Mouse (Mus musculus): ENCODE results near the gene Fcer1g. TPM values are rescaled to one million over a fixed set of nuclear protein-coding genes. Genes with fewer than 3 reads are reported as not detected.
A peak's percentile ranks its signal among the peaks of the same experiment; 100 is the strongest.

Fcer1g gene
- polyA plus RNA-seq, 1 experiment from 2014 or later, result 20.2 TPM

DNA sequence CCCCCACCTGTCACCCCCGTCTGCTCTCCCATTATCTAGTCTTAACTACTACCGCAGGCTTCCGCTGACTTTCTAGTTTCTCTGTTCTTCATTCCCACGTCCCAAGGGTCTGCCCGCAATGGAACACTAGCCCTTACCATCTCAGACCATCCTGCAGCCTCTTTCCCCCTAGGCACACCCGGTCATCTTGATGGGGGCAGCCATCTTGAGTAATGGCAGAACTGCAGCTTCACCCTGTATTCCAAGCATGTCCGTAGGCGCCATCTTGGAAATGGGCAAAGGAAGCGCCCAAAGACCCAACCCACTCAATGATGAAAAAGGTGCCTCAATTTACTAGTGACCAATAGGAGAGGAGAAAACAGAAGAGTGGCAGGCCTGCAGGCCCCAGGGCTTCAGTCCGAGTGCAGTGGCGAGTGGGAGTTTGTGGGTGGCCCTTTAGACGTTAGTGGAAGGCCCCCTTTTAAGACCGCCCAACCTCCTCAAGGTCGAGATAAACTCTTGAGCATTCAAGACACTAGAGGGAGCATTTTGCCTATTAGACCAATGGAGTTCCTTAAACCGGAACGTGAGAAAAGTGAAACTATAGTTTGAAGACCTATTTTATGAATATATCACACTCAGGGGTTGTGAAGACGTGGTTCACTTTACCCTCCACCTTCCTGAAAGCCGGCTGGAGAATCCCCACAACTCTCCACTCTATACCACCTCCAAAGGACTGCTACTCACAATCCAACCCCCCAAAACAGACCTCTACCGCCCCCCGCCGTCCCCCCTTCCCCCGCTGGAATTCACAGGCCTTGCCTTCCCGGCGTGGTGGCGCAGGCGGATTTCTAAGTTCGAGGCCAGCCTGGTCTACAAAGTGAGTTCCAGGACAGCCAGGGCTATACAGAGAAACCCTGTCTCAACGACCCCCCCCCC, 11.7 kb downstream of the Fcer1g start, which contains the start of gene Tomm40l:
Gene Tomm40l, minus strand, starts transcription at position 277 of the 918 bp plus-strand sequence.
- H3K27ac ChIP-seq, result peak within 1 kb of the TSS; percentile 58

DNA sequence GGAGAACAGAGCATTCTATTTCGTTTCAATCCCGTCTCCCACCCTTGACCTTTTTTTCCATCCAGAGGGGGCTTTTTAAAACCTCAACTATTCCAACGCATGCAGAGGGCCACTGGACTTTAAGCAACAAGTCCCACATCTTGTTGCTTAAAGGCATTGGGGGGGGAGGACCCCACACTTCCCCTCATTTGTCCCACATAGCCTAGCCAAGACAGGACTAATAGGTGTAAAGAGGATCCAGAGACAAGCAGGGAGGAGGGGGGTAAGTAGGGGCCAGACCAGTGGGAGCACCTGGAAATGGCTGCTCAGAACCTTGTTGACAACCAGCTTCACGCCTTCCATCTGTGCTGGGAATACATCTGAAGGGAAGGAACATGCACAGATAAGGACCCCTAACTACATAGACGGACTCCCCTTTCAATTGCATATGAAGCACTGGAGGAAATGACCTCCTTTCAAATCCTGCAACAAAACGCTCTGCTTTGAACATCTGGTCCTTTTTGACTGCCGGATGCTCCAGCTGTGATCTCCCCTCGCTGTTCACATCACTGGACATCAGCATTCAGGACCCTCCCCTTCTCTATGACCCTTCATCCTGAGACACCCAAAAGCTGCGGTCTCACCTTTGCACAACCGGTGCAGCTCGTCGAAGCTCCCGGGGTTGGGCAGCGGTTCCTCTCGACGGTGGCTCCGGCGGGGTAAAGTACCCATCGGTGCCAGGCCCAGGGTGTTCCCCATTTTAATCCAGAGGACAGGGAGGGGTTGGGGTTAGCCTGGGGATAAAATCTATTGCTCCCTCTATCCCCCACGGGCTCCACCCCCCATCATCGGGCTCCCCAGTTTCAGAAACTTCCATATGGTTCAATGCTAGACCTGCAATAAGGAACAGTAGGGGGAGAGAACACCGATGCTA, 12.6 kb downstream of the Fcer1g start:
- Histone ChIP-seq H3K9me3 (no peaks in the 10 kb centered on the region), H3K36me3 (peaks cover 30% of the 10 kb centered on the region), H3K9ac (replicated peaks) (peak overlapping the region; percentile 68), H3K4me2 (replicated peaks) (peak overlapping the region; percentile 89), H3K4me3 (replicated peaks) (peak overlapping the region; percentile 53), H3K27ac (0 out of 2 replicates have a peak overlapping the region, but pooled peaks have one; percentile 25), H3K27me3 (no peaks in the 10 kb centered on the region), H3K4me1 (replicated peaks) (peaks cover 16% of the 10 kb centered on the region)
- WGBS, result 7% methylated on average over 22 of the region's 22 CpGs
- ATAC-seq, result no peak

More for the DNA sequence above, 11.7 kb downstream of the Fcer1g start, which contains the start of gene Tomm40l:
- Histone ChIP-seq H3K4me1 (replicated peaks) (peaks cover 16% of the 10 kb centered on the region), H3K9ac (replicated peaks) (peak within 1 kb of the TSS; percentile 68), H3K36me3 (peaks cover 27% of the 10 kb centered on the region), H3K4me3 (replicated peaks) (peak within 1 kb of the TSS; percentile 53), H3K4me2 (replicated peaks) (peak within 1 kb of the TSS; percentile 89), H3K27me3 (no peaks in the 10 kb centered on the region), H3K9me3 (no peaks in the 10 kb centered on the region)
- peak; percentile 98 for ATAC-seq
- 3% methylated on average over 28 of the region's 28 CpGs for WGBS

DNA sequence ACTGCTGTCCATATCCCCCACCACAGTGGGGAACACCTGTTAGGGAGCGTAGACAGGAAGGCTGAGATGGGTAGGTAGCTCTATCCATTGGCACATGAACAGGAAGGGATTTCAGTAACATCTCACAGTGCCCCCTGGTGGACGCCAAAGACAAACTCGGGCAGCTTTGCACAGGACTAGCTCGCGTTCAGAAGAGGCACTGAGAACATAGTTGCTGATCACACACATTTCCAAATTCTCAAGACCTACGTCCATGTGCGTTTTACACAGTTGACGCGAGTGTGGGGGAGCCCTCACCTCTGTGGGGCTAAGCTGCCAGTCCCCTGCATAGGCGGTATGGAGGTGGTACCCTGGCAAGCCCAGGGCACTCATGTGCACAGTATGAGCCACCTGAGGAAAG, 13.3 kb downstream of the Fcer1g start:
- H3K4me1 ChIP-seq (replicated peaks), result peaks cover 16% of the 10 kb centered on the region
- no peak overlapping the region for H3K27ac ChIP-seq
- peak; percentile 46 for ATAC-seq
- H3K9ac ChIP-seq (replicated peaks), result no peak overlapping the region
- peak overlapping the region; percentile 89 for H3K4me2 ChIP-seq (replicated peaks)
- H3K4me3 ChIP-seq (replicated peaks), result peak overlapping the region; percentile 53
- H3K9me3 ChIP-seq, result no peaks in the 10 kb centered on the region
- WGBS, result 6% methylated on average over 10 of the region's 10 CpGs
- H3K36me3 ChIP-seq, result peaks cover 30% of the 10 kb centered on the region
- no peaks in the 10 kb centered on the region for H3K27me3 ChIP-seq

DNA sequence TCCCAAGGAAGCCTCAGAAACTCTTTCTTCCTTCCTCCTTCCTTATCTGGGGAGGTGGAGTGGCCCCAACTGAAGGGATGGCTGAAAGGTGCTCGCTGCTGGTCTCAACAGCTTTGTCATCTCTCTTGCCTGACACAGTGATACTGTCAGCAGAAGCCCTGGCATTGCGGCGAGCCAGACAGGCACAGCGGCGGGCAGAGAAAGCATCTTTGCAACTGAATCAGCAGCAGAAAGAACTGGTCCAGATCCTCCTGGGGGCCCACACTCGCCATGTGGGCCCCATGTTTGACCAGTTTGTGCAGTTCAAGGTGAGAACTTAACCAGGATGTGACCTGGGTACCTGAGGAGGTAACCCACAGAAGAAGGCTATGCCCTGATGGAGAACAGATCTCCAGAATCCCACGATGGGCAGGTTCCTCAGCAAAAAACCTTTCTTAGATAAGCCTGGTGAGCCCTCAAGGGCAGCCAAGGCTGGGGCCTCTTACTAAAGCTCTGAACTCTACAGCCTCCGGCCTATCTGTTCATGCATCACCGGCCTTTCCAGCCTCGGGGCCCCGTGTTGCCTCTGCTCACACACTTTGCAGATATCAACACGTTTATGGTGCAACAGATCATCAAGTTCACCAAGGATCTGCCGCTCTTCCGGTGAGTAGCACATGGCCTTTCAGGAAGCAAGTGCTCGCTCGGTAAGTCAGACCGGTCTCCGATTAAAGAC, 17.8 kb downstream of the Fcer1g start:
- Histone ChIP-seq H3K9ac (replicated peaks) (no peak overlapping the region), H3K4me2 (replicated peaks) (no peak overlapping the region), H3K4me3 (replicated peaks) (no peak overlapping the region), H3K4me1 (replicated peaks) (peaks cover 8% of the 10 kb centered on the region), H3K9me3 (no peaks in the 10 kb centered on the region), H3K36me3 (peaks cover 30% of the 10 kb centered on the region), H3K27ac (no peak overlapping the region), H3K27me3 (no peaks in the 10 kb centered on the region)
- WGBS, result 91% methylated on average over 18 of the region's 18 CpGs
- ATAC-seq, result no peak

DNA sequence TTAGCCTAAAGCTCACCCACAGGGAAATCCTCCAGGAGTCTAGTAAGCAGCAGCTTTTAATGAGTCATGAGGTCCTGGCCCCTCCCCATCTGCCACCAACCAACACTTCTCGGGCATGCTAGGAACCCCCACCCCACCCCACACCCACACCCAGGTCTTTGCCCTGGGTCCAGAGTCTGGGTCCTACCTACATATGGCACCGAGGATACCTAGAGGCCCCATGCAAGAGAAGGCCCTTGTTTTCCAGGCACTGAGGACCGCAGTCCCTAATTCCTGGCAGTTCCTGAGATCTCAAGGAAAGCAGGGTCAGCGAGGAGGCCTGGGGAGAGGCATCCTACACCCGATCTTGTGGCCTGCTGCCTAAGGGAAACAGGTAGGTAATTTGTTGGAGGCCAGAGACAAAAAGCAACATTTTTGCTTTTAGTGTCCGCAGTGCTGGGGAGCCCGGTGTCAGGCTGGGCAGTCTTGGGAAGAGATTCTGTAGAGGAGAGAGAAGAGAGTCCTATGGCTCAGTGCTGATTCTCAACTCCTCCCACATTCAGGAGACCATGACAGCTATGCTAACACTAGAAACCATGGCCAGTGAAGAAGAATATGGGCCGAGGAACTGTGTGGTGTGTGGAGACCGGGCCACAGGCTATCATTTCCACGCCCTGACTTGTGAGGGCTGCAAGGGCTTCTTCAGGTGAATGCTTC, 20.2 kb downstream of the Fcer1g start, which contains the start of gene Nr1i3:
Gene Nr1i3, plus strand, starts transcription at position 170 of the 696 bp plus-strand sequence.
- H3K27ac ChIP-seq, result no peak within 1 kb of the TSS
- H3K4me2 ChIP-seq (replicated peaks), result no peak within 1 kb of the TSS
- 67% methylated on average over 10 of the region's 10 CpGs for WGBS
- H3K4me3 ChIP-seq (replicated peaks), result no peak within 1 kb of the TSS
- H3K36me3 ChIP-seq, result peaks cover 17% of the 10 kb centered on the region; the same call in 1 of the 2 replicates
- no peaks in the 10 kb centered on the region for H3K4me1 ChIP-seq (replicated peaks)
- H3K9ac ChIP-seq (replicated peaks), result no peak within 1 kb of the TSS
- H3K27me3 ChIP-seq, result no peaks in the 10 kb centered on the region
- no peak for ATAC-seq
- H3K9me3 ChIP-seq, result no peaks in the 10 kb centered on the region

DNA sequence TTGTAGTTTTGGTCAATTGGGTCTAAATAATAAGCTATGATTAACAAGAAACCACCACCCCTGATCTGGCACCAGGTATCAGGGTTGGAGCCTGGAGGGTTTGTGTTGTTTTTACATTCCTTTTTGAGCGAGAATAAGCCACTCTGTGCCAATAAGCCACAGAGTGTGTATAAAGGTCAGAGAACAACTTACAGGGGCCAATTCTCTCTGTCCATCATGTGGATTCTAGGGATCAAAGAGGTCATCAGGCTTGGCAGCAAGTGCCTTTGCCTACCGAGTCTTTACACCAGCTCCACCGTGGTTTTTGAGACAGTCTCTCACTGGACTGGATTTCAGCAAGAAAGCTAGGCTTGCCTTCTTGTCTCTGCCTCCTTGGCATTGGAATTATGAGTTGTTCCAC, 21.3 kb downstream of the Fcer1g start:
- H3K9ac ChIP-seq (replicated peaks), result no peak overlapping the region
- H3K36me3 ChIP-seq, result 0 out of 2 replicates have a peak, but pooled peaks cover 6% of the 10 kb centered on the region
- WGBS, result 39% methylated on average over 3 of the region's 3 CpGs
- H3K4me2 ChIP-seq (replicated peaks), result no peak overlapping the region
- H3K9me3 ChIP-seq, result no peaks in the 10 kb centered on the region
- no peak overlapping the region for H3K4me3 ChIP-seq (replicated peaks)
- no peak overlapping the region for H3K27ac ChIP-seq
- no peaks in the 10 kb centered on the region for H3K27me3 ChIP-seq
- ATAC-seq, result no peak
- H3K4me1 ChIP-seq (replicated peaks), result no peaks in the 10 kb centered on the region

DNA sequence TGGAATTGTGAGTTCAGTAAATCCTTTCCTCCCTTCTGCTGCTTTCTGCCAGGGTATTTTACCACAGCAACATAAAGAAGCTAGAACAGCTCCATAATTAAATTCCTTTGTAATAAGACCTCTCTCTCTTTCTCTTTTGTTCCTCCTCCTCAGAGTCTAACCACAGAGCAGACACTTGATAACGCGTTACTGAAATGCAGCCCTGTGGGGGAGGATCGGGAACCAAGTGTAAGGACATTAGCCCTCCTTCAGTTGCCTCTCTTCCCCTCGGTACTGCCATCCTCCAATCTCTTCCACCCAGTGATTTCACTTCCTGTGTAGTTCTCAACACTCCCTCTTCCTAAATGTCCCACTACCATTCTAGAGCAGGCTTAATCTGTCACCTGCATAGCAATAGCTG, 24.8 kb downstream of the Fcer1g start:
- Histone ChIP-seq H3K27ac (no peak overlapping the region), H3K4me1 (replicated peaks) (peaks cover 3% of the 10 kb centered on the region; the same call in 1 of the 2 replicates), H3K4me2 (replicated peaks) (no peak overlapping the region), H3K9me3 (no peaks in the 10 kb centered on the region), H3K9ac (replicated peaks) (no peak overlapping the region), H3K27me3 (no peaks in the 10 kb centered on the region), H3K4me3 (replicated peaks) (no peak overlapping the region), H3K36me3 (no peaks in the 10 kb centered on the region)
- WGBS, result 20% methylated on average over 4 of the region's 4 CpGs
- ATAC-seq, result no peak

DNA sequence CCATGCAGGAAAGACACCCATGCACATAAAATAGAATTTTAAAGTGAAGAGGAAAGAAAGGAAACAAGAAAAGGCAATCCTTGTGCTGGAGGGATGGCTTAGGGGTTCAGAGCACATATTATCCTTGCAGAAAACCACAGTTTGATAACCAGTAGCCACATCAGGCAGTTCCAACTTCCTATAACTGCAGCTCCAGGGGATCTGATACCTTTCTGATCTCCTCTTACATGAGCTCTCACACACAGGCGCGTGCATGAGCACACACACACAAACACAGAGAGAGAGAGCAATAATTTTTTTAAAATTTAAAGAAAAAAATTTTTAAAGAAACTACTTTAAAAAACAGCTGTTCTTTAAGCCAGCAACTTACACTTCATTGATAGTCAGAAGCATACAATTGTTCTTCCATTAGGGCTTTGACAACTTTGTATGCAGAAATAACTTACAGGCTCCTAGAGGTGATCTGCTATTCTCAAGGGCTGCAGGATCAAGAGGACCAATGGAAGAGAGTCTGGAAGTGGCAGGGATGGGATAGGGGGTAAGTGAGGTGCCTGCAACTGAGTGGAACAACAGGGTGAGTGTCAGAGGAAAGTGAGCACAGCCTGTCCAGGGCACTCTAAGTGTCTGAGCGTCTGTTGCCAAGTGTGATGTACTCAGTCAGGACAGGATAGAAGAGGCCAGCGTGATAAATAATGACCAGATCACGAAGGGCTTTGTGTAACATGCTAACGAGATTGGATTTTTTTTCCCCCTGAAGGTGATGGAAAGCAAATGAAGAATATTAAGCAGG, 28.3 kb downstream of the Fcer1g start:
- no peaks in the 10 kb centered on the region for H3K36me3 ChIP-seq
- peaks cover 3% of the 10 kb centered on the region; the same call in 1 of the 2 replicates for H3K4me1 ChIP-seq (replicated peaks)
- no peak for ATAC-seq
- WGBS, result 63% methylated on average over 6 of the region's 6 CpGs
- no peak overlapping the region for H3K27ac ChIP-seq
- H3K27me3 ChIP-seq, result no peaks in the 10 kb centered on the region
- H3K4me2 ChIP-seq (replicated peaks), result no peak overlapping the region
- H3K9ac ChIP-seq (replicated peaks), result no peak overlapping the region
- no peak overlapping the region for H3K4me3 ChIP-seq (replicated peaks)
- H3K9me3 ChIP-seq, result no peaks in the 10 kb centered on the region

DNA sequence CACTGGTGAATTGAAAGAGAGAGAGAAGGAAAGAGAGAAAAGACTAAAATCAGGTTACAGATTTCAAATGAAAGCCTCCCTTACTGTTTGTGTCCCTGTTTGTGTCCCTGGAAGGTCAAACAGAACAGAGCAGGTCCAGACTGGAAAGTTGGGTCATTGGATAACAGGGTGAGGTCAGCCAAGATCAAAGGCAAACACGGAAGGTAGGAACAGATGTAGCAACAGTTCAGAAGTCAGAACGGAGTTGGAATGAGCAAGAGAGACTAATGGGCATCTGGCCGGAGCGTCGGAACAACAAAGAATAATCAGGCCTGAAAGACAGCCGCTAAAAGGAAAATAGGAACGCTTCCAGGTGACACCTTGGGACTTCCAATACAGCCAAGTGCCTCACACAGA, 29.9 kb downstream of the Fcer1g start:
- Histone ChIP-seq H3K9me3 (no peaks in the 10 kb centered on the region), H3K4me3 (replicated peaks) (no peak overlapping the region), H3K4me2 (replicated peaks) (no peak overlapping the region), H3K4me1 (replicated peaks) (peaks cover 3% of the 10 kb centered on the region; the same call in 1 of the 2 replicates), H3K27ac (no peak overlapping the region), H3K9ac (replicated peaks) (no peak overlapping the region), H3K27me3 (no peaks in the 10 kb centered on the region), H3K36me3 (no peaks in the 10 kb centered on the region)
- WGBS, result 62% methylated on average over 7 of the region's 7 CpGs
- no peak for ATAC-seq

DNA sequence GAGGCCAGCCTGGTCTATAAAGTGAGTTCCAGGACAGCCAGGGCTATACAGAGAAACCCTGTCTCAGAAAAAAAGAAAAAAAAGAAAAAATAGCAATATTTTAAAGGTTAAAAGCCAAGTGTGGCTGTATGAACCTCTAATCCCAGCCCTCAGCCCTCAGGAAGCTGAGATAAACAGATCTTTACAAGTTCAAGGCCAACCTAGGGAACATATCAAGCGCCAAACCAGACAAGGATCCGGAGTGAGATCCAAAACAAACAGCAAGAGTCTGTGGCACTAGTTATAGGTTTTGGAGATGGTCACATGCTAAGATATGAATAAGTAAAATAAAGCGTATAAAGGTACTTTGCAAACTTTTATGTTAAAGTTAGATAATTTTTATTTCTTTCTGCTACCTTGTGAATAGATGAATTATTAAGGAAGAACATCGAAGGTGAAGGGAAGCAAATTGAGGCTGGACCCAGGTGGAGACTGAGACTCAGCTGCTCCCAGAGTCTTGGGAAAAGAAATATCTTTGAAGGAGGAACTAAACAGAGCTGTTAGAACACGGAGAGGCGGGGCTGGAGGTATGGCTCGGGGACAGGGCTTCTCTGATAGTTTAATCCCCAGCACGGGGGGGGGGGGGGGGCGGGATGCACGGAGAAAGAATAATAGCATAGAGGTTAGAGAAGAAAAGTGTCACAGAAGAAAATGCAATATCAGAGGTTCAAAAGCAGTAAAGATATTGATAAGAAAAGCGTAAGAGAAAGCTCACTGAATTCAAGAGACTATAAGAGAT, 30.5 kb downstream of the Fcer1g start:
- 52% methylated on average over 11 of the region's 11 CpGs for WGBS
- H3K4me2 ChIP-seq (replicated peaks), result no peak overlapping the region
- peaks cover 3% of the 10 kb centered on the region; the same call in 1 of the 2 replicates for H3K27me3 ChIP-seq
- H3K4me1 ChIP-seq (replicated peaks), result peaks cover 3% of the 10 kb centered on the region; the same call in 1 of the 2 replicates
- no peak overlapping the region for H3K4me3 ChIP-seq (replicated peaks)
- ATAC-seq, result no peak
- no peak overlapping the region for H3K9ac ChIP-seq (replicated peaks)
- no peaks in the 10 kb centered on the region for H3K36me3 ChIP-seq
- H3K27ac ChIP-seq, result no peak overlapping the region
- H3K9me3 ChIP-seq, result no peaks in the 10 kb centered on the region

Measured in midbrain, embryonic 13.5 days (tissue).